Mouse (Mus musculus): ENCODE results near the gene Fosl1. TPM values are rescaled to one million over a fixed set of nuclear protein-coding genes. Genes with fewer than 3 reads are reported as not detected.

Fosl1 gene
- polyA plus RNA-seq, 1 experiment: 15.4 TPM

DNA sequence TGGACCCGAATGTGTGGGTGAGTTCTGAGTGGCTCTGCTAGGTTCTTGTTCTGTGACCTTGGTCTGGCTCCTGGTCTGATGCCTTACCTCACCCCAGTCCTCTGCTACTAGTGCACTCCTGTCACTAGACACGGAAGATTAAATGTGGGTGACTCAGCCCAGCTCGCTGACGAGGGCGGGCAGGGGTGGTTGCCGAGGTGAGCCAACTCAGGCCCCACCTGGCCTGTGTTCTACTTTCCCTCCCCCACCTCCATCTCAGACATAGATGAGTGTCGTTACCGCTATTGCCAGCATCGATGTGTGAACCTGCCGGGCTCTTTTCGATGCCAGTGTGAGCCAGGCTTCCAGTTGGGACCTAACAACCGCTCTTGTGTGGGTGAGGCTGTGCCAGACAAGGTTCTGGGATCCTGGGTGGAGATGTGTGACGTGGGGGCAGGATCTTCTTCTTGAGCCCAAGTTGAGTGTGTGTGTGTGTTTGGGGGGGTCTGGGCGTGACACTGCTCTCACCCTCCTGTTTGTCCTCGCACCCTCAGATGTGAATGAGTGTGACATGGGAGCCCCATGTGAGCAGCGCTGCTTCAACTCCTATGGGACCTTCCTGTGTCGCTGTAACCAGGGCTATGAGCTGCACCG is 30.4 kb downstream of the Fosl1 start:
- H3K79me2 ChIP-seq (ENCODE audit: control insufficient read depth, insufficient read depth): peaks cover 19% of the 10 kb centered on the region
- TF ChIP-seq E2F4 (IDR thresholded peaks at IDR 0.05; ENCODE audit: insufficient read depth) (no peak), POLR2AphosphoS2 (IDR thresholded peaks at IDR 0.05; ENCODE audit: insufficient read length, low read depth) (peak; percentile 5)
- H3ac ChIP-seq (ENCODE audit: control insufficient read depth, insufficient read length): no peak overlapping the region
- peaks cover 9% of the 10 kb centered on the region for H3K36me3 ChIP-seq (ENCODE audit: control insufficient read depth, insufficient read depth)
- no peak overlapping the region for H3K4me2 ChIP-seq (ENCODE audit: low read depth)
- H3K27me3 ChIP-seq (ENCODE audit: control insufficient read depth, insufficient read depth, insufficient read length): no peaks in the 10 kb centered on the region
- no peak overlapping the region for H3K4me3 ChIP-seq

DNA sequence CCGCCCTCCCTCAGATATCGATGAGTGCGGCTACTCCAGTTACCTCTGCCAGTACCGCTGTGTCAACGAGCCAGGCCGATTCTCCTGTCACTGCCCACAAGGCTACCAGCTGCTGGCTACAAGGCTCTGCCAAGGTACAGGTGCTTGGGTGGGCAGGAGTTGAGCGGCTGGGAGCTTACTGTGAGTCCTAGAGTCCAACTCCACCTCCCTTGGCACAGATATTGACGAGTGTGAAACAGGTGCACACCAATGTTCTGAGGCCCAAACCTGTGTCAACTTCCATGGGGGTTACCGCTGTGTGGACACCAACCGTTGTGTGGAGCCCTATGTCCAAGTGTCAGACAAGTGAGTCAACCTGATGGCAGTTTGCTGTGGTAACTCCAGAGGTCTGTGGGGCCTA is 32.7 kb downstream of the Fosl1 start:
- peaks cover 20% of the 10 kb centered on the region for H3K36me3 ChIP-seq (ENCODE audit: control insufficient read depth, insufficient read depth)
- H3K4me2 ChIP-seq (ENCODE audit: low read depth): no peak overlapping the region

DNA sequence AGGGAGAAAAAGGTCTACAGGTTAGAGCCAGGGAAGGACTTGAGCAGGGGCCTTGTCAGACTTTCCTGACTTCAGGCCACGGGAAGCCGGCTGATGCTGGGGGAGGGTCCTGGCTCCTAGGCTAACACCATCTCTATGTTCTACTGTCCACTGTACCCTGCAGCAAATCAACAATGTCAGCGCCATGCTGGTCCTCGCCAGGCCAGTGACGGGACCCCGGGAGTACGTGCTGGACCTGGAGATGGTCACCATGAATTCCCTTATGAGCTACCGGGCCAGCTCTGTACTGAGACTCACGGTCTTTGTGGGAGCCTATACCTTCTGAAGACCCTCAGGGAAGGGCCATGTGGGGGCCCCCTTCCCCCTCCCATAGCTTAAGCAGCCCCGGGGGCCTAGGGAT is 34.1 kb downstream of the Fosl1 start:
- H3ac ChIP-seq (ENCODE audit: control insufficient read depth, insufficient read length): no peak overlapping the region
- H3K27me3 ChIP-seq (ENCODE audit: control insufficient read depth, insufficient read depth, insufficient read length): no peaks in the 10 kb centered on the region

More for the DNA sequence above, 32.7 kb downstream of the Fosl1 start:
- Histone ChIP-seq H3K79me2 (ENCODE audit: control insufficient read depth, insufficient read depth) (peaks cover 13% of the 10 kb centered on the region), H3ac (ENCODE audit: control insufficient read depth, insufficient read length) (no peak overlapping the region), H3K27me3 (ENCODE audit: control insufficient read depth, insufficient read depth, insufficient read length) (no peaks in the 10 kb centered on the region), H3K4me3 (no peak overlapping the region)
- TF ChIP-seq REST (IDR thresholded peaks at IDR 0.05; ENCODE audit: insufficient read depth, insufficient read length) (no peak), MAX (IDR thresholded peaks at IDR 0.05; ENCODE audit: low read depth) (no peak), E2F4 (IDR thresholded peaks at IDR 0.05; ENCODE audit: insufficient read depth) (no peak), MYOG (IDR thresholded peaks at IDR 0.05; ENCODE audit: control insufficient read depth in 1 of 3, insufficient read depth in 1 of 3, insufficient read length in 2 of 3, low read depth in 2 of 3) (peak in 2 of 3 experiments; percentile 12 to 51), POLR2AphosphoS2 (IDR thresholded peaks at IDR 0.05; ENCODE audit: insufficient read length, low read depth) (peak; percentile 72), MYOD1 (IDR thresholded peaks at IDR 0.05; ENCODE audit: control insufficient read depth in 1 of 3, insufficient read length in 2 of 3, low read depth in 2 of 3) (peak in 2 of 3 experiments; percentile 54 to 69), POLR2A (IDR thresholded peaks at IDR 0.05; ENCODE audit: insufficient read length, low read depth) (peak; percentile 10), USF1 (IDR thresholded peaks at IDR 0.05; ENCODE audit: low read depth) (no peak), SRF (IDR thresholded peaks at IDR 0.05; ENCODE audit: control insufficient read depth, insufficient read length, low read depth) (no peak)

GRCm38 (mm10) chr19:5483386-5484359 is 36.3 kb downstream of the Fosl1 start:
- H3ac ChIP-seq (ENCODE audit: control insufficient read depth, insufficient read length): no peak overlapping the region
- H3K79me2 ChIP-seq (ENCODE audit: control insufficient read depth, insufficient read depth): peaks cover 14% of the 10 kb centered on the region
- H3K4me2 ChIP-seq (ENCODE audit: low read depth): no peak overlapping the region
- peak; percentile 75 for TF ChIP-seq POLR2AphosphoS2 (IDR thresholded peaks at IDR 0.05; ENCODE audit: insufficient read length, low read depth)
- TF ChIP-seq E2F4 (IDR thresholded peaks at IDR 0.05; ENCODE audit: insufficient read depth): no peak
- H3K4me3 ChIP-seq: no peak overlapping the region
- H3K27me3 ChIP-seq (ENCODE audit: control insufficient read depth, insufficient read depth, insufficient read length): no peaks in the 10 kb centered on the region
- peaks cover 23% of the 10 kb centered on the region for H3K36me3 ChIP-seq (ENCODE audit: control insufficient read depth, insufficient read depth)

More for the DNA sequence above, 34.1 kb downstream of the Fosl1 start:
- peaks cover 7% of the 10 kb centered on the region for H3K79me2 ChIP-seq (ENCODE audit: control insufficient read depth, insufficient read depth)
- no peak for TF ChIP-seq E2F4 (IDR thresholded peaks at IDR 0.05; ENCODE audit: insufficient read depth)
- no peak for TF ChIP-seq TCF12 (IDR thresholded peaks at IDR 0.05; ENCODE audit: insufficient read depth, poor library complexity, severe bottlenecking)
- peak; percentile 25 for TF ChIP-seq POLR2A (IDR thresholded peaks at IDR 0.05; ENCODE audit: insufficient read length, low read depth)
- TF ChIP-seq MAX (IDR thresholded peaks at IDR 0.05; ENCODE audit: low read depth): no peak
- no peak for TF ChIP-seq MYOD1 (IDR thresholded peaks at IDR 0.05; ENCODE audit: control insufficient read depth in 1 of 3, insufficient read length in 2 of 3, low read depth in 2 of 3)
- peak; percentile 61 for TF ChIP-seq POLR2AphosphoS2 (IDR thresholded peaks at IDR 0.05; ENCODE audit: insufficient read length, low read depth)
- H3K4me2 ChIP-seq (ENCODE audit: low read depth): no peak overlapping the region
- peaks cover 27% of the 10 kb centered on the region for H3K36me3 ChIP-seq (ENCODE audit: control insufficient read depth, insufficient read depth)
- H3K4me3 ChIP-seq: no peak overlapping the region

GRCm38 (mm10) chr19:5484496-5484895 is 37.1 kb downstream of the Fosl1 start:
- no peak overlapping the region for H3K4me2 ChIP-seq (ENCODE audit: low read depth)
- no peak overlapping the region for H3ac ChIP-seq (ENCODE audit: control insufficient read depth, insufficient read length)
- peaks cover 14% of the 10 kb centered on the region for H3K79me2 ChIP-seq (ENCODE audit: control insufficient read depth, insufficient read depth)
- H3K36me3 ChIP-seq (ENCODE audit: control insufficient read depth, insufficient read depth): peaks cover 23% of the 10 kb centered on the region
- no peak overlapping the region for H3K4me3 ChIP-seq
- TF ChIP-seq POLR2A (IDR thresholded peaks at IDR 0.05; ENCODE audit: insufficient read length, low read depth): no peak
- no peaks in the 10 kb centered on the region for H3K27me3 ChIP-seq (ENCODE audit: control insufficient read depth, insufficient read depth, insufficient read length)

- peaks cover 23% of the 10 kb centered on the region for H3K36me3 ChIP-seq (ENCODE audit: control insufficient read depth, insufficient read depth)
- H3K4me2 ChIP-seq (ENCODE audit: low read depth): no peak overlapping the region
- H3K79me2 ChIP-seq (ENCODE audit: control insufficient read depth, insufficient read depth): peaks cover 14% of the 10 kb centered on the region
- H3K4me3 ChIP-seq: no peak overlapping the region
- H3ac ChIP-seq (ENCODE audit: control insufficient read depth, insufficient read length): no peak overlapping the region
- no peak for TF ChIP-seq CEBPB (IDR thresholded peaks at IDR 0.05; ENCODE audit: insufficient read depth, poor library complexity, severe bottlenecking)
- TF ChIP-seq POLR2AphosphoS2 (IDR thresholded peaks at IDR 0.05; ENCODE audit: insufficient read length, low read depth): peak; percentile 4
- no peaks in the 10 kb centered on the region for H3K27me3 ChIP-seq (ENCODE audit: control insufficient read depth, insufficient read depth, insufficient read length)
These were observed 38.0 kb downstream of the Fosl1 start for GRCm38 (mm10) chr19:5485371-5485770.

Measured in myocyte (in vitro differentiated cells).